Mouse (Mus musculus) liver, embryonic 13.5 days (tissue): ENCODE measurements around the gene Map3k19. TPM values are rescaled to one million over a fixed set of nuclear protein-coding genes. Genes with fewer than 3 reads are reported as not detected.

Source experiments
- ATAC-seq: fragments of 200-750 bp; cut with Nextera tagmentation; 2 replicates; pipeline ENCODE4 v1.8.0; 2017; ENCODE audit warnings: low read depth, mild to moderate bottlenecking, moderate number of reproducible peaks, moderate library complexity
- DNase-seq: peaks from one replicate; pipeline ENCODE4 v3.0.0; 2022
- H3K27ac ChIP-seq: fragments of 300-500 bp; sonication (generic); 2 replicates; pipeline ENCODE4 v1.5.1; 2015; ENCODE audit warnings: moderate library complexity, mild to moderate bottlenecking, inconsistent platforms
- H3K27me3 ChIP-seq: fragments of 300-500 bp; sonication (generic); 2 replicates; pipeline ENCODE4 v1.6.1; 2015; ENCODE audit warnings: mild to moderate bottlenecking, inconsistent platforms
- H3K36me3 ChIP-seq: fragments of 300-500 bp; sonication (generic); 2 replicates; pipeline ENCODE4 v1.6.1; 2015; ENCODE audit warnings: mild to moderate bottlenecking, inconsistent platforms
- H3K4me1 ChIP-seq: fragments of 300-500 bp; sonication (generic); replicated peaks from 2 replicates; pipeline ENCODE4 v1.6.1; 2015; ENCODE audit warnings: inconsistent platforms
- H3K4me2 ChIP-seq: fragments of 300-500 bp; sonication (generic); 2 replicates; pipeline ENCODE4 v1.6.1; 2015; ENCODE audit warnings: inconsistent platforms, mild to moderate bottlenecking, moderate library complexity
- H3K4me3 ChIP-seq: fragments of 300-500 bp; sonication (generic); replicated peaks from 2 replicates; pipeline ENCODE4 v1.5.1; 2015; ENCODE audit warnings: mild to moderate bottlenecking, inconsistent platforms
- H3K9ac ChIP-seq: fragments of 300-500 bp; sonication (generic); 2 replicates; pipeline ENCODE4 v1.6.1; 2015; ENCODE audit warnings: mild to moderate bottlenecking, inconsistent platforms
- H3K9me3 ChIP-seq: fragments of 300-500 bp; sonication (generic); replicated peaks from 2 replicates; pipeline ENCODE4 v1.6.1; 2016; ENCODE audit warnings: inconsistent platforms
- whole genome bisulfite sequencing: fragments of 180-500 bp; shearing (Covaris S2); methylation state at CpG from one replicate; pipeline ENCODE4 v1.1.7; 2015; ENCODE audit not compliant: insufficient replicate concordance; 5-methylcytosine and 5-hydroxymethylcytosine counted together
- polyA plus RNA-seq: library from polyadenylated mRNA; unstranded; fragments of >200 nt; fragmentation: Nextera tagmentation; extraction: Ambion mirVana; gene quantifications from 2 replicates; pipeline ENCODE4 v1.2.1, GENCODE M21; 2015

Gene Map3k19
- polyA plus RNA-seq, 1 experiment from 2014 or later: not detected

GRCm38 (mm10) chr1:127796341-127796740, 58.5 kb downstream of the Map3k19 start:
- H3K9me3 ChIP-seq: no peaks in the 10 kb centered on the region
- no peak overlapping the region for H3K4me2 ChIP-seq
- no peaks in the 10 kb centered on the region for H3K4me1 ChIP-seq
- ATAC-seq: no peak
- no peak for DNase-seq
- H3K27ac ChIP-seq: no peak overlapping the region
- peaks cover 54% of the 10 kb centered on the region for H3K36me3 ChIP-seq
- H3K27me3 ChIP-seq: no peaks in the 10 kb centered on the region
- no peak overlapping the region for H3K9ac ChIP-seq
- 70% methylated on average over 4 of the region's 4 CpGs for WGBS
- H3K4me3 ChIP-seq: no peak overlapping the region

- ATAC-seq: no peak
- Histone ChIP-seq H3K36me3 (peaks cover 49% of the 10 kb centered on the region), H3K27me3 (no peaks in the 10 kb centered on the region), H3K4me3 (no peak overlapping the region), H3K4me2 (no peak overlapping the region), H3K9me3 (no peaks in the 10 kb centered on the region), H3K27ac (no peak overlapping the region), H3K4me1 (no peaks in the 10 kb centered on the region), H3K9ac (no peak overlapping the region)
- DNase-seq: no peak
- 87% methylated on average over 6 of the region's 6 CpGs for WGBS
These were observed 59.6 kb downstream of the Map3k19 start for GRCm38 (mm10) chr1:127795087-127795769.

- Histone ChIP-seq H3K4me1 (peaks cover 7% of the 10 kb centered on the region), H3K27me3 (no peaks in the 10 kb centered on the region), H3K9me3 (no peaks in the 10 kb centered on the region), H3K4me2 (no peak overlapping the region), H3K4me3 (no peak overlapping the region), H3K9ac (no peak overlapping the region), H3K27ac (no peak overlapping the region), H3K36me3 (peaks cover 35% of the 10 kb centered on the region)
- ATAC-seq (no peak), DNase-seq (no peak)
- 88% methylated on average over 1 of the region's 1 CpGs for WGBS
These were observed 61.4 kb downstream of the Map3k19 start for GRCm38 (mm10) chr1:127793459-127793858.

- H3K4me1 ChIP-seq: peaks cover 30% of the 10 kb centered on the region
- H3K9me3 ChIP-seq: no peaks in the 10 kb centered on the region
- H3K4me3 ChIP-seq: no peak overlapping the region
- 77% methylated on average over 6 of the region's 6 CpGs for WGBS
- no peak overlapping the region for H3K27ac ChIP-seq
- DNase-seq (no peak), ATAC-seq (no peak)
- H3K4me2 ChIP-seq: no peak overlapping the region
- H3K27me3 ChIP-seq: no peaks in the 10 kb centered on the region
- no peak overlapping the region for H3K9ac ChIP-seq
- peaks cover 19% of the 10 kb centered on the region for H3K36me3 ChIP-seq
These were observed 65.9 kb downstream of the Map3k19 start for GRCm38 (mm10) chr1:127788943-127789342.

GRCm38 (mm10) chr1:127785882-127786281, 68.9 kb downstream of the Map3k19 start:
- Histone ChIP-seq H3K9me3 (no peaks in the 10 kb centered on the region), H3K9ac (no peak overlapping the region), H3K27ac (no peak overlapping the region), H3K36me3 (peaks cover 14% of the 10 kb centered on the region), H3K27me3 (no peaks in the 10 kb centered on the region), H3K4me1 (peaks cover 58% of the 10 kb centered on the region), H3K4me3 (no peak overlapping the region), H3K4me2 (no peak overlapping the region)
- 34% methylated on average over 1 of the region's 1 CpGs for WGBS
- ATAC-seq (no peak), DNase-seq (no peak)

GRCm38 (mm10) chr1:127783862-127784261, 71.0 kb downstream of the Map3k19 start:
- H3K4me3 ChIP-seq: no peak overlapping the region
- H3K9ac ChIP-seq: no peak overlapping the region
- peaks cover 69% of the 10 kb centered on the region for H3K4me1 ChIP-seq
- no peak overlapping the region for H3K27ac ChIP-seq
- peaks cover 23% of the 10 kb centered on the region for H3K36me3 ChIP-seq
- H3K4me2 ChIP-seq: no peak overlapping the region
- no peak for ATAC-seq
- no peaks in the 10 kb centered on the region for H3K27me3 ChIP-seq
- DNase-seq: no peak
- H3K9me3 ChIP-seq: no peaks in the 10 kb centered on the region

GRCm38 (mm10) chr1:127780849-127781248, 74.0 kb downstream of the Map3k19 start:
- Histone ChIP-seq H3K4me1 (peaks cover 88% of the 10 kb centered on the region), H3K36me3 (peaks cover 30% of the 10 kb centered on the region)

GRCm38 (mm10) chr1:127780142-127780541, 74.7 kb downstream of the Map3k19 start:
- no peak overlapping the region for H3K4me3 ChIP-seq

More at GRCm38 (mm10) chr1:127780849-127781248, 74.0 kb downstream of the Map3k19 start:
- no peaks in the 10 kb centered on the region for H3K9me3 ChIP-seq
- H3K27me3 ChIP-seq: no peaks in the 10 kb centered on the region
- no peak for ATAC-seq
- no peak overlapping the region for H3K4me3 ChIP-seq
- no peak for DNase-seq
- peak overlapping the region; percentile 17; the same call in 1 of the 2 replicates for H3K4me2 ChIP-seq
- H3K9ac ChIP-seq: no peak overlapping the region
- 43% methylated on average over 2 of the region's 2 CpGs for WGBS
- H3K27ac ChIP-seq: no peak overlapping the region

GRCm38 (mm10) chr1:127778611-127779010, 76.2 kb downstream of the Map3k19 start:
- WGBS: 80% methylated on average over 3 of the region's 3 CpGs
- Histone ChIP-seq H3K4me2 (0 out of 2 replicates have a peak overlapping the region, but pooled peaks have one; percentile 5), H3K4me1 (peaks cover 71% of the 10 kb centered on the region), H3K9me3 (no peaks in the 10 kb centered on the region), H3K27ac (peak overlapping the region; percentile 11; the same call in 1 of the 2 replicates), H3K4me3 (no peak overlapping the region), H3K9ac (no peak overlapping the region), H3K36me3 (peaks cover 26% of the 10 kb centered on the region), H3K27me3 (no peaks in the 10 kb centered on the region)
- DNase-seq: no peak
- ATAC-seq: no peak

More at GRCm38 (mm10) chr1:127780142-127780541, 74.7 kb downstream of the Map3k19 start:
- peak overlapping the region; percentile 32; the same call in 1 of the 2 replicates for H3K27ac ChIP-seq
- no peak overlapping the region for H3K9ac ChIP-seq
- ATAC-seq (peak; percentile 67), DNase-seq (no peak)
- WGBS: 2% methylated on average over 3 of the region's 3 CpGs
- no peaks in the 10 kb centered on the region for H3K9me3 ChIP-seq
- no peaks in the 10 kb centered on the region for H3K27me3 ChIP-seq
- H3K4me1 ChIP-seq: peaks cover 81% of the 10 kb centered on the region
- H3K4me2 ChIP-seq: peak overlapping the region; percentile 28
- peaks cover 30% of the 10 kb centered on the region for H3K36me3 ChIP-seq

- Histone ChIP-seq H3K27ac (peak overlapping the region; percentile 4), H3K36me3 (peaks cover 25% of the 10 kb centered on the region), H3K4me3 (peak overlapping the region; percentile 89), H3K4me1 (peaks cover 59% of the 10 kb centered on the region), H3K9me3 (no peaks in the 10 kb centered on the region), H3K9ac (peak overlapping the region; percentile 70), H3K27me3 (no peaks in the 10 kb centered on the region), H3K4me2 (peak overlapping the region; percentile 64)
- DNase-seq: no peak
- no peak for ATAC-seq
- WGBS: 49% methylated on average over 6 of the region's 6 CpGs
These were observed 78.6 kb downstream of the Map3k19 start for GRCm38 (mm10) chr1:127776246-127776645.

- Histone ChIP-seq H3K4me1 (peaks cover 52% of the 10 kb centered on the region), H3K36me3 (peaks cover 20% of the 10 kb centered on the region), H3K27me3 (no peaks in the 10 kb centered on the region), H3K9me3 (no peaks in the 10 kb centered on the region), H3K4me2 (peak overlapping the region; percentile 79), H3K4me3 (peak overlapping the region; percentile 89), H3K27ac (peak overlapping the region; percentile 91; the same call in 1 of the 2 replicates), H3K9ac (peak overlapping the region; percentile 93)
- 5% methylated on average over 10 of the region's 10 CpGs for WGBS
- DNase-seq (no peak), ATAC-seq (no peak)
These were observed 79.6 kb downstream of the Map3k19 start for GRCm38 (mm10) chr1:127775206-127775720.

GRCm38 (mm10) chr1:127774501-127774880, 80.3 kb downstream of the Map3k19 start:
- WGBS: under 1% methylated on average over 31 of the region's 31 CpGs
- no peaks in the 10 kb centered on the region for H3K9me3 ChIP-seq
- H3K27ac ChIP-seq: peak overlapping the region; percentile 91
- peak overlapping the region; percentile 79 for H3K4me2 ChIP-seq
- H3K4me1 ChIP-seq: peaks cover 44% of the 10 kb centered on the region
- H3K9ac ChIP-seq: peak overlapping the region; percentile 93
- no peaks in the 10 kb centered on the region for H3K27me3 ChIP-seq
- peak overlapping the region; percentile 89 for H3K4me3 ChIP-seq
- ATAC-seq (no peak), DNase-seq (no peak)
- H3K36me3 ChIP-seq: peaks cover 19% of the 10 kb centered on the region
